Mouse (Mus musculus) forelimb bud, embryonic 11.5 days (tissue): ENCODE results near the gene Dnajb1.
"Not testable (repeated sequence)": the region's sequence is repeated elsewhere in the genome, so short reads cannot be mapped to it uniquely, and the experiment has no call there.

Source experiments
- DNase-seq: peaks from one replicate; pipeline ENCODE4 v3.0.0-alpha.2; 2012; ENCODE audit warnings: low read depth, low spot score

Dnajb1 gene

DNA sequence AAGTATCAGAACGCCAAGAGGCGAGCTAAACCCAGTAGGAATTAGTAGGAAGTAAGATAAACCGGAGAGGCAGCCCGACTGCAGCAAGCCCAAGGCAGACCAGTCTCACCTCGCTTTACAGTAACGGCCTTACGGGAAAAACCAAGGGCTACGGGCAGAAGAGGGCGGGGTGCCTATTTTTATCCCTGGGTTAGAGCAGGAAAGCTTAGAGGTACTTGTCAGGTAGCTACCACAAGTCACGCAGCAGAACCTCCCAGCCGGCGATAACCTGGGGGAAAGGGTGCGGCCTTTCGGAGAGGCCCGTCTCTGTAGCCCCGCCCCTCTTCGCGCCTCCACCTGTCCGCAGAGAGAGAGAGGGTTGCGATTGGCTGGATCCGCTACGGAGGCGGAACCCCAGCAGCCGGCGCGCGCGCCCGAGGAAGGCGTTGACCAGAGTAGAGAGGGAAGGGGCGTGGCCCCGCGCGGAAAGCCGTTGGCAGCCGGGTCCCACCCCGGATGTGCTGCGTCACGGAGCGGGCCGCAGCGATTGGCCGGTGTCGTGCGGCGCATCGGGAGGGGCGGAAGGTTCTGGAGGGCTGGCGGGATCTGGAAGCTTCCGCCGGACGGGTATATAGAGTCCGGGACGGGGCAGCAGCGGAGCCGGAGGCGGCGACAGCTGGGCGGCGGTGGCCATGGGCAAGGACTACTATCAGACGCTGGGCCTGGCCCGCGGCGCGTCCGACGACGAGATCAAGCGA lies at the start of gene Dnajb1, which contains the start of gene Tecr:
Gene Dnajb1 (plus strand): TSS at position 533 of the 737 bp plus-strand sequence.
Gene Tecr (minus strand): TSS at position 311 of the 737 bp plus-strand sequence.
- DNase-seq = peak; percentile 99

DNA sequence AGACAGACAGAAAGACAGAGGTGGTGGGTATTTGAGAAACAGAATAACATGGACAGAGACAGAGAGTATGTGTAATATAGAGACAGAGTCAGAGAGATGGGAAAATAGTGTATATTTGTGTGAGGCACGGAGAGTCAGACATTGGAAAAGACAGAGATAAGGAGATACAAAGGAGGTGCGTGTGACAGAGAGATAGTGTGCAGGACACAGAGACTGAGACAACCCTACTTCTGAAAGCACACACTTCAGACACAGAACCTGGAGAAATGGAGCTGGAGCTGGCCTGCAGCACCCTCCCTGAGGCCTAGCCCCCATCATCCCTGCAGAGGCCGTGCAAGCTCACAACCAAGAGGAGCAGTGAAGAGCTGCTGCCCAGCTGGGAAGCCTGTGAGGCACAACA lies 45.3 kb upstream of the Dnajb1 start:
- no peak for DNase-seq

DNA sequence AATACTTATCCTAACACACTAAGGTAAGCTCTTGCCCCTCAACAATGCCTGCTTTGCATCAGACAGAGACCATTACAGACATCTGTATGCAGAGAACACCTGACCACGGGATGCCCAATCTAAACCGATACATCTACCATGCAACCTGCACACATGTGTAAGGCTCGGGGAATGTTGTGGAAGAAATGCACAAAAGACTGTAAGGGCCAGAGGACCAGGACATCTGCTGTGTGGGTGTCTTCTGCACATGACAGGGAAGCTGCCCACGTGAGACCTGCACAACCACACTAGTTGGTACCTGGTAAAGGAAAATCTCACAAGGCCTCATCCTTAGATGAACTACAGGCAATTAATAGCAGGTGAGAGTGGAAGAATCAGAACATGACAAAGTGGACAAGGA lies 44.7 kb upstream of the Dnajb1 start:
- no peak for DNase-seq

DNA sequence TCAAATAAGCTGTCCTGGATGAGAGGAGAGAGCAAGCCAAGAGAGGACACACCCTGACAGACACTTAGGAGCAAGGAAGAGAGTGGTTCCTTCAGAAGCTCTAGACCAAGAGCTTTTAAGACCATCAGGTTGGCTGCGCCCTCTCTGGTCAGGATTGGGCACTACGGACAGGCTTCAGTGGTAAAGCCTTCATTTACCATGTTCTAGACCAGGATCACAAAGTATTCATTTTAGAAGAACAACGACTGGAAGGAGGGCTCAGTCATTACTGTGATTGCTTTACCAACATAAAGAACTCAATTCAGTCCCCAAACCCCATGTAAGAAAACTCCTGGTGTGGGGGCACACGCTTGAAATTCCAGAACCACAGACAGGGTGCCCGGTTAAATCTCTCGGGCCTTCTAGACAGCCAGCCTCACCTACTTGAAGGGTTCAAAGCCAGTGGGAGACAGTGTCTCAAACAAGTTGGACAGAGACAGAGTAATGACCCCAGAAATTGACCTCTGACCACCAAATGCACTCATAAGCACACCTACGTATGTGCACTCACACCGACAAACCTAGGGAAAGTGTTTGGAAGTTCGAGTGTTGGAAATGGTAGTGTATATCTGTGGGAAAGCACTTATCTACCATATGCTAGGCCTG lies 42.1 kb upstream of the Dnajb1 start:
- DNase-seq = no peak

DNA sequence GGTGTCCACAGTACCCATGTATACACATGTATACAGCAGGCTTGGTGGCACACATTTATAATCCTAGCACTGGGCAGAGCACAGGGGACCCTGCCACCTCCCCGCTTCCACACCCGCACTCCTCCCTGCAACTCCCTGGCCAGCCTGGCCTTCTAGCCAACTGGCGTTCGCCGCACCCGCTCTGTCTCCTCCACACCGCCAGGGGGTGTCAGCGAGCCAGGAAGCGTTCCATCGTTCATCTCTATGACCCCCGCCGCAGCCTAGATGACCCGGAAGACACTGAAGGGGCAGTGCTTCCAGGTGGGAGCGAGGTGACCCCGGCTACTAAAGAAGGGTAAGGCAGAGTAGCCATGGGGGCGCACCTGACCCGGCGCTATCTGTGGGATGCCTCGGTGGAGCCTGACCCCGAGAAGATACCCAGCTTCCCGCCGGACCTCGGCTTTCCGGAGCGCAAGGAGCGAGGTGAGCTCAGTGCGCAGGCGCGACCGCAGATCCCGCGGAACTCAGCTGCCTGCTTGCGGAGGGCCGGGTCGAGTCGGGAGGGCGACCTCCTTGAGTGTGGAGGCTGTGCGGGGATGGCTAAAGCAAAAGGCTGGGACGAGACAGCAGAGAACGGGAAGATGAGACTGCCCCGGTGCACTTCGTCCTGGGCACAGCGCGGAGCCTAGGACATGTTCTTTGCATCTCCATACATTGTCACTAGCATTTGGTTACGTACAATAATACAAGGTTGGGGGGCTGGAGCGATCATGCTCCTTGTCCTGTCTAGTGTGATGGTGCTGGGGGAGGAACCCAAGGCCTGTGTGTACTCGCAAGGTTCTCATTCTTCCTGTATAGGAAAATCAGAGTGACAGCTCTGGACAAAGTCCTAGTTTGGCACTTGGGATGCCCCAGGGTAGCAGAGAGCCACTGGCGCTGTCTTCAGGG lies 41.3 kb upstream of the Dnajb1 start, which contains the start of gene Ndufb7:
Gene Ndufb7 (plus strand): TSS at position 203 of the 927 bp plus-strand sequence.
- DNase-seq = peak; percentile 84

DNA sequence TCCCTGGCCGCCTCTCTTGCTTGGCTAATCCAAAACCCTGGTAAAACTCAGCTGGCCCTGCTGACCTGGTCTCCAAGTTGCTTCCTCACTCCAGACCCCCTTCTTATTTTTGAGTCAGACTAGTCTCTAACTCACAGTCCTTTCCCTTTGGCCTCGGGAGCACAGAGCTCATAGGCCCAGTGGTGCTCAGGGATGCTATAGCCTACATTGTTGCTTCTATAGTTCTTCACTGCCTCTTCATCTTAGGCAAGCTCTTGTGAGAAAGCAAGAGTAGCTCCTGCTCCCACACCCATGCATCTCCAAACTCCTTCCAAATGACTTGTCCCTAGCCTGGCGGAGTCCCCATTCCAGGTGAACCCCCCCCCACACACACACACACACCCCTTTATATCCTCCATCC lies 40.3 kb upstream of the Dnajb1 start:
- DNase-seq = no peak

DNA sequence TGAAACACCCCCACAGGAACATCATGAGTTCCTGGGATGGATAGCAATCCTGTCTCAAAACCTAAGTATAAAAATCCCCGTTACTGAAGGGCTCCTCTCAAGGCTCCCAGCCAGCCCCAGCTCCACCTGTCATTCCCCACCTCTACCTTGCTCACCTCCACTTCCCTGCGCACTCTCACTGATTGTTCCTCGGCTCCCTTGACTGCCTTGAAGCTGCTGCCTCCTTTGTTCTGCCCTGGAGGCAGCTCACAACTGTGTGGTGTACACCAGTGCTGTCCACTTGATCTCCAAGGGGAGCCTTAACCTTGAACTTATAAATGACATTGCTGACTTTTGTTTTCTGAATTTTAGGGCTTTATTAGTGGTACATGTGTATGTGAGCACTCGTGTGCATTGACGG lies 39.9 kb upstream of the Dnajb1 start:
- DNase-seq = no peak

DNA sequence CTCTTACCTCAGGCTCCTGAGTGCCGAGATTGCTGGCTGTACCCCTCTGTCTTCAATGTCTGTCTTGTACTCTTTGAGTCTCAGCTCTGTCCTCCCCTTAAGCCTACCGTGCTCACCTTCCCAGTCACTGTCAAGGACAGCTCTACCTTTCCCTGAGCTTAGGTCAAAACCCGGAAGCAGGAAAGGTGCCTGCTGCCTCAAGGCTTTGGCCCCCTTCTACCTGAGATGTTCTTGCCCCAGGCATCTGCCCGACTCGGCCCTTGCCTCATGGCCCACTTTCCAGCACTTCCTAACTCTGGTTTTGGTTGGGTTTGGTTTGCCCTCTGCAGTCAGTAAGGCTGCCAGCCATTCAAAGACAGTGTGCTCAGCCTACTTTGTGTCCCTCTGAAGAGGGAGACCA lies 39.2 kb upstream of the Dnajb1 start:
- no peak for DNase-seq

DNA sequence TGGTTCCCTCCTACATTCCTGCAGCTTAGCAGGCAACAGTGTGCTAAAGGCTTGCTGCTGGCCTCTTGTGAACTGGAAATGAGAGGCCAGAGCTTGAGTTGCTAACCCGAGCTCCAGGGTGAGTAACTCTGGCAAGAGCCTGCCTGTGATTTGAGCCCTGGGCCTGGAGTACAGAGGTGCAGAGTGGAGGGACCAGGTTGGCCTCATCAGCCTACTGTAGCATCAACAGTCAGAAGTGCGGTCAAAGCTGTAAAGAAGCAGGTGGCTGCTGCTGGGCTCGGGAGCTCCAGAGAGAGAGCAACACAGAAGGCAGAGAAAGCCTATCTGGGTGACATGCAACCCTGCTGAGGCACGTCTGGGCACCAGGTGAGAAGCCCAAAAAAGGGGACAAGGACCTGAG lies 38.8 kb upstream of the Dnajb1 start:
- no peak for DNase-seq

DNA sequence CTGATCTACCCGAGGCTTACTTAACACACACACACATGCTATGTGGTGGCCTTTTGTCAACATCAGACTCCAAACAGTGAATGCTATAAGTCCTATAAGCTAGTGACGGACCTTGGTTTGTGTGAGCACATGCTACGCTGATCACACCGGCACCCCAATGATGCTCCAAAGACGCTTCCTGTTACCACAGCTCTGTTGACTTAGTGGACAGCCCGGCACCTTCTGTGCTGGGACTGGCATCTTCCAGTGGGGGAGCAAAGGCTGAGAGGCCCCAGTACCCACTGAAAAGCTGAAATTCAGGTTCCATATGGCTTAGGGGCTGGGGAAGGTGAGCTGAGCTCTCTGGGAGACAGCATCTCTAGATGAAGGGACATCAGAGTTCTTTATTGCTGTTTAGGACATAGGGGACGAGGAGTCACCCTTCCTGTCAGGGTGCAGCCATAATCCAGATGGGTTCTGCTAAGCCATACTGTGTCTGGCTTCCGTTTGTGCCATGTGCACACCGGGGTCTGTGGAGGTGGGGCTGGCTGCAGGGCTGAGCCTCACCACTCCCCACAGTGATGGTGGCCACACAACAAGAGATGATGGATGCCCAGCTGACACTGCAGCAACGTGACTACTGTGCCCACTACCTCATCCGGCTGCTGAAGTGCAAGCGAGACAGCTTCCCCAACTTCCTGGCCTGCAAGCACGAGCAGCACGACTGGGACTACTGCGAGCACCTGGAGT lies 37.6 kb upstream of the Dnajb1 start:
- DNase-seq = no peak

DNA sequence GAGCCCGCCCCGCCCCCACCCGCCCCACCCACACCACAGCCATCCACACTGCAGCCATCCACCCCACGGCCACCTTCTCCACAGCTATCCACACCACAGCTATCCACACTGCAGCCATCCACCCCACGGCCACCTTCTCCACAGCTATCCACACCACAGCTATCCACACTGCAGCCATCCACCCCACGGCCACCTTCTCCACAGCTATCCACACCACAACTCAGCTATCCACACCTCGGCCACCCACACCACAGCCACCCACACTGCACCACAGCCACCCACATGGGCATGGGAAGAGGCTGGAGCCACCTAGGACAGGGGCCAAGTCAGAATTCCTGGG lies 37.0 kb upstream of the Dnajb1 start:
- DNase-seq = not testable (repeated sequence)

DNA sequence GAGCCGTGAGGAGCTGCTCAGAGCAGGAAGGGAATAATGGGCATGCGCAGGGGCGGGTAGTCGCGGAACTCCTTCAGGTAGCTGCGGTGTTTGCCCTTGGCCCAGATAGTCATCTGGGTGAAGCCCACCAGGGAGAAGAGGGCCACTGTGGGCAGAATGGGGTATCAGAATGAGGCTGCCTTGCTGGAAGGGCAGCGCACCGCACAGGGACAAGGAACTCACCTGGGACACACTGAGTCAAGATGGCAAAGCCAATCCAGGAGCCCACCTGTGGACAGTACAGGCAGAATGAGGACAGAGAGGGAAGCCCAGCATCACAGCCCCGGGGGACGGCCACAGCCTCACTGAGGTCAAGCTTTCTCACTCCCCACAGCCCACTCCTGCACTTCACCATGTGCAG lies 36.2 kb upstream of the Dnajb1 start:
- DNase-seq = no peak

DNA sequence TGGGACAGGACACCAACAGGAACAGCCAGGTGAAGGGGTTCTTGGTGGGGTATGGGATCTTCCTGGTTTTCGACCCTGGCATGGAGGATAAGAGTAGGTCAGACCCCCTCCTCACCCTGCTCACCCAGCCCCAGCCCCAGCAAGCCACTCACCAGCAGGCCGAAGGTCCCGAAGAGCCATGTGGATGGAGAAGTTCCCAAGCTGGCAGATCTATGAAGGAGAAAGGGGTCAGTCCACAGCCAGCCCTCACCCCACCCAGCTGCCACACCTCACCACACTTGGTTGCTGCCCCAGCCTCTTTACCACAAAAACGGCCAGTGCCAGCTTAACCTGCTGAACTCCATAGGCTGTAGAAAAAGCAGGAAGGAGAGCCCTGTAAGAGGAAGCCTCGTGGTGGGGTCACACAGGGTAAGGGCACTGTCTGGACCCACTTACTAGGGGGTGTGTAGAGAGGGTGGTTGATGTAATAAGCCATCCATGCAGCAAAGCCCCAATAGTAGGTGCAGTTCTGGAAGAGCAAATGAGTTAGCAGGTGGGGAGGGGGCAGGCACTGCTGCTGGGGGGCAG lies 35.7 kb upstream of the Dnajb1 start:
- DNase-seq = no peak

DNA sequence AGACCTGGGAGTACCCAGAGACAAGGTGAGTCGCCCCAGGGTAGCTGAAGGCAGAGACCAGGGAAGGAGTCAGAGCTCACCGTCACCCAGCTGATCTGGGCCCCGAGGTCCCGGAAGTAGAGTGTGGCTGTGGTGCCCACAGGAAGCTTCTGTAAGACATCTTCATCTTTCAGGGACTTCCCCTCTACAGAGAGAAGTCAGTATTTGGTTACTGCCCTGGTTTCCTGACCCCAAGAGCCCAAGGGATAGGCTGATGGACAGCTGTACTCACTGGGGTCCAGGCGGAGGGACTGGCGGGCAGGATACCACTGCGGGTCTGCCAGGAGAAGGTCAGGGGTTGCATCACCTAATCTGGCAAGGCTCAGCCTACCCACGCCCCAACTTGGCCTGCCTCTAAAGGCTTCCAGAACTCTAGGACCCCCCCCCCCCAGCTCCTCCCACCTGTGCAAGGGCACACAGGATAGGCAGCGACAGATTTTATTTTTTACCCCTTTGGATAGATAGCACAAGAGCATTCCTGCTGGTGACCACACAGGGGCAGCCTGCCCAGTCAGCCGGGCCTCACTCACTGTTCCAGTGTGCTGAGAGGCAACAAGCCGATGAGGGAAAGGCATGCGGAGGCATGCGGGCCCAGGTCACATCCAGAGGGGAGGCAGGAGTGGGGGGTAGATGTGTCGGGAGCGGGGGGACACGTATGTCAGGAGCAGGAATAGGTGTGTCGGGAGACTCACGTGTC lies 34.7 kb upstream of the Dnajb1 start:
- no peak for DNase-seq

DNA sequence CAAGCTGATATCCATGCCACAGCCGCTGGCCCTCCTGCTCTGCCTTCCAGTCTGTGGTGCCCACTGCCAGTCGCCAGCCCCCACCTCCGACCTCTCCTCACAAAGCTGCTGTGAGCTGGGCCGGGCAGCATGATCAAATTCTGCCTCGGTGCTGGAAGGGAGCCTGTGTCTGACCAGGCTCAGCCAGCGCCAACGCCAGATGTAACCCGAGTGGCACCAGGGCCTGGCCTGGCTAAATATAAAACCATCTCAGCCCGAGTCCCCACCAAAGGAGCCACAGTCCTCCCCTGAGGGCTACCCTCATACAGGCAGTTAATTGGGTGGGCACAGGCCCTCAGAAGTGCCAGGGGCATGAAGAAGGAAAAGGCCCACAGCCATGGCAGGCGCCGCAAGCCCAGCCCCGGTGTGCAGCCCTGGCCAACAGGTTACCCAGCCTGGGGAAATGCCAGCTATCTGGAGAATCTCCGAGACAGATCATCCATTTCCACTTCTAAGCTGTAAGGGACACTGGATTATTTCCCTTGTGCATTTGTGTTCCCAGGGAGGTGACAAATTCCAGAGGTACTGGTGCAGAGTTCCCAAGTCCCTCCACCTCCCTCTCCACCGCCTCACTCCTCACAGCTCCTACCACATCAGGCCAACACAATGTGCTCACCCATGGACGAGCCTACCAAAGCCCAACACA lies 33.2 kb upstream of the Dnajb1 start:
- DNase-seq = no peak

DNA sequence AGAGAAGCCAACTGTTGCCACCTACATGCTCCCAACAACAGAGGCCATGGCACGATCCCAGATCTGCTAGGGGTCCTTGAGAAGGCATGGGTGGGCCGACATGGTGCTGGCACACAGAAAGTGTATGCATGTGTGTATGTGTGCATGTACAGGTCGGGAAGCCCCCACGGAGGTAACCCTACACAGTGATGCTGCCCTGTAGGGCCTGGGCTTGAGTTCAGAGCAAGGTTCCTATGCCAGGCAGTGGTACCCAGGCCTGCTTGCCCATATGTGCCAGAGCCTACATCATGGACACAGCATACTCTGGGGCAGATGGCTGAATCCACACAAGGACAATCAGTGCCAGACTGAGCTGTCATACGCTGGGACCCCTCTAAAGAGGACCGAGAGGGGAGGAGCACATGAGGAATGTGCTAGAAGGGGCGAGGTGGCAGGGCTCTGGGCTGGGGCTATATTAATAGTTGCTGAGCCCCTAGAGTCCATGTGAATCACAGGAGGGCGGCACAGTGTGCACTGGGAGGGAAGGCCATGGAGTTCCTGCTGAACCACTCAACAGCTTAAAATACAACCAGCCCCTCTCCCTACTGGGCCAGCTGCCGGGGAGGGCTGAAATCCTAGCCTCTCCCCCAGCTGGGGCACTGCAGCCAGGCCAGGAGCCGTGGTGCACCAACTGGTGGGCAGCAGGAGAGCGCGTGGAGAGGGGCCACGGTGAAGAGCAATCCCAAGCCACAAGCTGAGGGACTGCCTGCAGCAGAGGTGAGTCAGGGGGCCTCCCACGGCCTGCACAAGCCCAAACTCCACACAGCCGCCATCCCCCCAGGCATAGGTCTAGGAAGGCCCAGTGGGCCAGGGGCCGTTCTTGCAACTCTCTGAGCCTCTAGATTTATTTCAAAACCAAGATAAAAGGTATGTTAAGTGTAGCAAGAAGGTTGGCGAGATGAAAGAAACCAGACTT lies 32.2 kb upstream of the Dnajb1 start:
- DNase-seq = no peak

DNA sequence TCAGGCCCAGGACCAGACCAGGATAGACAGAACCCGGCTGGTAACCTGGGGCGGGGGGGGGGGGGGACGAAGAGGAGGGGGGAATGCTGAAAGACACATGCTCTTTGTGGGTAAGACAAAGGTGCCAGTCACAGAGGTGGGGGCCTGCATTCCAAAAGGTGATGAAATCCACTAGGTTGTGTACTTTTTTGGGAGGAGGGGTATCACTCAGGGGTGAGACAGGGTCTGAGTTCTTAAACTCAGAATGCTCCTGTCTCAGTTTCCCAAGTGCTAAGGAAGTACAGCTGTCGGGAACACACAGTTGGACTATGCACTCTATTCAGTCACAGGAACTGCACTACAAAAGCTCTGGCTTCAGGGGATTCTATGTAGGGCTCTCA lies 31.5 kb upstream of the Dnajb1 start:
- no peak for DNase-seq

DNA sequence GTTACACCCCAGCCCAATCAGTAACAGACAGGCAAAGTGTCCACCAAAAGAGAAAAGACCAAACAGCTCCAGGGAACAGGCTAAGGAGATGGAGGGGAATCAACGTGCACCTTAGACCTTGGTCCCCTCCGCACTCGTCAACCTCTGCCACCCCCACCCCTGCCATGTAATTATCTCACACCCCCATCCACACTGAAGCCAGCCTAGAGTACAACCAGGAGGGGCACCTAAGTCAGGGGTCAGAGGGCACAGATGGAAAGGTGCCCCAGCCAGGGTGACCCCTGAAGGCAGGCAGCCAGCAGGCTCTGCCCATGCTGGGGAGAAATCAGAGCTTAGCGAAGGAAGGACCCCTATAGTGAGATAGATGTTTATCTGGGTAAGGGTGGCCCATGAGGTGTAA lies 31.1 kb upstream of the Dnajb1 start:
- DNase-seq = no peak

DNA sequence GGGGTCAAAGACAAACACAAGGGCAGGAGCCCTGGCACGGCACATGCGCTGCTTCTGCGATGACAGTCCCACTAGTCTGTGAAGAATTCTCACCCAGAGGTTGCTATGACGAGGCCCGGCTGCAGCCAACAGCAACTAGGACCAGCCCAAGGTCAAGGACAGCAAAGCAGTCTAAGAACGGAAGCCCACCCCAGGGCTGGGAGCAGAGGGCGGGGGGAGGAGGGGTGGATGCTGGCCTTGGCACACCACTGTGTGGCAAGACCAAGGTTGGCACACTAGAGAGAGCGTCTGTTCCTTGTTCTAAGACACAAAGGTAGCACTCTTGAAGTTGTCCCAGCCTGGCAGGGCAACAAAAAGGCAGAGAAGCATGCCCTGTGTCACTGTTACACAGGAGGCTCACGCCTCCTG lies 30.6 kb upstream of the Dnajb1 start:
- no peak for DNase-seq
